Mouse (Mus musculus) olfactory bulb, adult 2 months (tissue): ENCODE measurements around the gene Cblb.

Source experiments
- CTCF ChIP-seq: fragments of 200-500 bp; IDR thresholded peaks from 2 replicates; pipeline ENCODE4 v1.5.1; 2012; ENCODE audit warnings: low read depth, mild to moderate bottlenecking, low read length, moderate library complexity; ENCODE audit not compliant: insufficient read depth
- POLR2A ChIP-seq: fragments of 200-500 bp; IDR thresholded peaks from 2 replicates; pipeline ENCODE4 v1.6.1; 2012; ENCODE audit warnings: mild to moderate bottlenecking, low read depth, low read length, moderate library complexity; ENCODE audit not compliant: insufficient read depth

- no peak for TF ChIP-seq CTCF
- no peak for TF ChIP-seq POLR2A
Observed at GRCm38 (mm10) chr16:52038283-52038682, 7.3 kb downstream of the Cblb start.
